Mouse (Mus musculus) liver, embryonic 14.5 days (tissue): ENCODE measurements around the gene Kmt2a. TPM values are rescaled to one million over a fixed set of nuclear protein-coding genes. Genes with fewer than 3 reads are reported as not detected.

Experiments used
- ATAC-seq: fragments of 200-750 bp; cut with Nextera tagmentation; 2 replicates; pipeline ENCODE4 v1.8.0; 2017; ENCODE audit warnings: moderate number of reproducible peaks, mild to moderate bottlenecking, moderate library complexity; ENCODE audit not compliant: insufficient read depth
- DNase-seq, 3 experiments: peaks; one replicate each; pipeline ENCODE4 v3.0.0-alpha.2; 2012 to 2013; ENCODE audit warnings: low read depth in 3 of 3, low spot score in 3 of 3
- H3K27ac ChIP-seq: fragments of 300-500 bp; sonication (generic); 2 replicates; pipeline ENCODE4 v1.5.1; 2014; ENCODE audit warnings: moderate library complexity, mild to moderate bottlenecking, control low read depth, inconsistent platforms
- H3K27me3 ChIP-seq: fragments of 300-500 bp; sonication (generic); 2 replicates; pipeline ENCODE4 v1.6.1; 2014; ENCODE audit warnings: mild to moderate bottlenecking, low read length, moderate library complexity; ENCODE audit not compliant: control insufficient read depth, insufficient read depth
- H3K36me3 ChIP-seq: fragments of 300-500 bp; sonication (generic); replicated peaks from 2 replicates; pipeline ENCODE4 v1.6.1; 2014; ENCODE audit warnings: low read depth; ENCODE audit not compliant: control insufficient read depth, insufficient read depth
- H3K4me1 ChIP-seq, 2 experiments: fragments of 200-500 bp in 1 of 2; fragments of 300-500 bp in 1 of 2; sonication (generic) in 1 of 2; replicated peaks; 2 replicates each; pipeline ENCODE4 v1.6.1; 2012 to 2014; ENCODE audit warnings: antibody characterized with exemption in 1 of 2, inconsistent platforms in 1 of 2, low read length in 1 of 2; ENCODE audit not compliant: control insufficient read depth in 2 of 2, insufficient read depth in 2 of 2
- H3K4me2 ChIP-seq: fragments of 300-500 bp; sonication (generic); 2 replicates; pipeline ENCODE4 v1.6.1; 2014; ENCODE audit warnings: low read depth, mild to moderate bottlenecking, control low read depth, moderate library complexity
- H3K4me3 ChIP-seq, 2 experiments: fragments of 200-500 bp in 1 of 2; fragments of 300-500 bp in 1 of 2; sonication (generic) in 1 of 2; 2 replicates each; pipeline ENCODE4 v1.5.1; 2012 to 2014; ENCODE audit warnings: low read depth in 2 of 2, low read length in 2 of 2, mild to moderate bottlenecking in 2 of 2, control low read depth in 1 of 2, inconsistent platforms in 1 of 2, moderate library complexity in 1 of 2; ENCODE audit not compliant: insufficient read depth in 1 of 2
- H3K9ac ChIP-seq: fragments of 300-500 bp; sonication (generic); replicated peaks from 2 replicates; pipeline ENCODE4 v1.6.1; 2014; ENCODE audit warnings: mild to moderate bottlenecking, control low read depth, moderate library complexity
- H3K9me3 ChIP-seq: fragments of 300-500 bp; sonication (generic); 2 replicates; pipeline ENCODE4 v1.6.1; 2016; ENCODE audit warnings: low read length, mixed read lengths; ENCODE audit not compliant: control insufficient read depth
- CTCF ChIP-seq: IDR thresholded peaks from 2 replicates; pipeline ENCODE4 v1.5.1; 2016; ENCODE audit warnings: antibody characterized with exemption, low read depth, control low read depth
- EP300 ChIP-seq: IDR thresholded peaks from 2 replicates; pipeline ENCODE4 v1.6.1; 2016; ENCODE audit warnings: antibody characterized with exemption, low read depth
- WGBS: fragments of 180-500 bp; shearing (Covaris S2); extraction: QIAGEN DNeasy Blood & Tissue Kit; methylation state at CpG from one replicate; pipeline ENCODE4 v1.1.7; 2014; ENCODE audit not compliant: insufficient replicate concordance; 5-methylcytosine and 5-hydroxymethylcytosine counted together
- polyA plus RNA-seq, 2 experiments: library from polyadenylated mRNA; depleted of rRNA in 1 of 2; stranded (reverse) in 1 of 2; unstranded in 1 of 2; fragments of >200 nt; fragmentation: Nextera tagmentation in 1 of 2; extraction: Ambion mirVana in 1 of 2; gene quantifications; 2 replicates each; pipeline versions ENCODE4 v1.2.1 to v1.2.3; 2012 to 2014

Kmt2a gene
- polyA plus RNA-seq, 2 experiments: 2.3 to 3.0 TPM

DNA sequence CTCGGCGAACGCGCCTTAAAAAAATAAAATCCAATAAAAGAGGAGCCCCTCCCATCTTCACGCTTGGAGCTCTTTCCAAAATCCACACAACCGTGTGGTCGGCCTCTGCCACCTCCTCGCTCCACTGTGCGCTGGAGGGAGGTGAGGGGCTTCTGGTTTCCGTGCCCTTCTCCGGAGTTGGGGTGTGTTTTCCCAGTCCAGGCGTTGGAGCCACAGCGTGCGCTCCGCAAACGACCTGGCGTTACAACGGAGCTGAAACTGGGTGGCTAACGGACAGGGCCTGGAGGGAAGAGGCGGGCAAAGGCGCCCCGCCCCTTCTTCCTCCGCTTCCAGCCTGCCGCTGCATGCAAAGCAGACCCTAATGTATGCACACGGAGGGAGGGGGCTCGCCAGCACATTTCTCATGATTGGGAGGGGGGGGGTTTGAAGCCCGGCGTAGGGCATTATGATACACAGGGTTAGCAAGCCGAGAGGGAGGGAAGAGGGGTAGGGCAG lies 892 bp upstream of the Kmt2a start:
- peak overlapping the region; percentile 68 for H3K27ac ChIP-seq
- peaks cover 11 to 21% of the 10 kb centered on the region in 2 experiments for H3K4me1 ChIP-seq
- no peaks in the 10 kb centered on the region for H3K36me3 ChIP-seq
- H3K27me3 ChIP-seq: no peaks in the 10 kb centered on the region; the same call in 1 of the 2 replicates
- TF ChIP-seq CTCF: no peak
- TF ChIP-seq EP300: no peak
- WGBS: under 1% methylated on average over 29 of the region's 29 CpGs
- H3K4me3 ChIP-seq: peak overlapping the region; percentile 83 to 84
- H3K4me2 ChIP-seq: peak overlapping the region; percentile 99
- ATAC-seq: peak; percentile 47
- H3K9ac ChIP-seq: peak overlapping the region; percentile 77
- peak; percentile 55 to 60 (median 56) for DNase-seq
- no peaks in the 10 kb centered on the region for H3K9me3 ChIP-seq

DNA sequence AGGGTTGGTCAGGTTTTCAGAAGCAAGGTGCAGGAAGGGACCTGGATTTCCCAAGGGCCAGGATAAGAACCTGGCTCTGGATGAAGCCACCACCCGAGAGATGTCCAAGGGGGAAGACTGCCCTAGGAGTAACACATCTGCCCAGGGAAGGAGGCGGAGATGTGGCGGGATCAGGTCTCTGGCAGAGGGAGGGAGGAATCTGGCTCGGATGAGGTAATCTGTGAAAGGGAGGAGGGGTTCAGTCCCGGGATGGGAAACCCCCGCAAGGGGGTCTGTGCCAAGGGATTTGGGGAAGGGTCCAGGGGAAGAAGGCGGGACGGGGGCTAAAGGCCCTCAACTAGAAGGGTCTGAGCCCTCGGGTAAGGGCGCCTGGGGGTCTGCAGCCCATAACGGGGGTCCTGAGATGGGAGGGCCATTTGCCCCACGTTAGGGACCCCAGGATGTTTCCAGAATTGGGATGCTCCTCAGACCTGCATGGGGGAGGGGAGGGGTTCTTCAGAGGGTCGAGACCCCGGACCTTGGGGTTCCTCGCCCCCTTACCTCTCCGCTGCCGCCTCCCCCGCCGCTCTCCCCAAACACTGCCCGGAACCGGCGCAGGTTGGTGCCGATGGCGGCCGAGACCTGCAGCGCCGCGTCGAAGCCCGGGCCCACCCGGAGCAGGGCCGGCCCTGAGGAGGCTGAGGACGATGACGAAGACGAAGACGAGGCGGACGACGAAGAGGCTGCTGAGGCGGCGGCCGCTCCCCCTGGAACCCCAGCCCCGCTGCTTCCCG lies 601 bp downstream of the Kmt2a start:
- H3K4me3 ChIP-seq: peak overlapping the region; percentile 83 to 91
- peak overlapping the region; percentile 99 for H3K4me2 ChIP-seq
- no peaks in the 10 kb centered on the region; the same call in 1 of the 2 replicates for H3K27me3 ChIP-seq
- peak overlapping the region; percentile 86 for H3K9ac ChIP-seq
- peak overlapping the region; percentile 64 for H3K27ac ChIP-seq
- whole genome bisulfite sequencing: under 1% methylated on average over 43 of the region's 44 CpGs
- peaks cover 11 to 21% of the 10 kb centered on the region in 2 experiments for H3K4me1 ChIP-seq
- ATAC-seq: peak; percentile 36
- TF ChIP-seq EP300 (no peak), CTCF (no peak)
- no peak for DNase-seq
- no peaks in the 10 kb centered on the region for H3K36me3 ChIP-seq
- H3K9me3 ChIP-seq: no peaks in the 10 kb centered on the region

DNA sequence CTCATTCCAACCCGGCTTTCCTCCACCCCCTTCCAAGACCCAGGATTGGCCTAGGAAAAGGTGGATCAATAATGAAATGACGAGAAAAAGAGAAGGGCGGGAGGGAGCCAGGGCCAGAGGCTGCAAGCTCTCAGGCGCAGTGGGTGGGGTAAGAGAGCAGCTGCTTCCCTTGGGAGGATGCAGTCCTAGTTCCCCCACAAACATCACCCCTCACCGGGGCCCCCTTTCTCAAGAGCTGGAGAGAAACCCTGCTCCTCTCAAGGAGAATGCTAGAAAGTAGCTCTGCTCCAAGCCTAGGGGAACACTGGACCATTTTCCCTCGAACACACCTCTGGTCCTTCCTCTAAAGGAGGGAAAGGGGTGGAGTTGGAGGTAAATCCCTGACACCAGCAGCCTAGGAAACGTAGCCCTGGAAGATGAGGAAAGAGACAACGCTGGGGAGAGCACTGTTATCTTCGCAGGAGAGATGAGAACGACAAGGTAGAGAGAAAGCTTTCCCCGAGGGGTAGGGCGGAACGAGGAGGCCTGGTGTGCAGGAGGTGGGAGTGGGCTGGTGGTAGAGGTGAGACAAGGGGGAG lies 1.3 kb downstream of the Kmt2a start:
- WGBS: 1% methylated on average over 13 of the region's 13 CpGs
- DNase-seq: no peak

DNA sequence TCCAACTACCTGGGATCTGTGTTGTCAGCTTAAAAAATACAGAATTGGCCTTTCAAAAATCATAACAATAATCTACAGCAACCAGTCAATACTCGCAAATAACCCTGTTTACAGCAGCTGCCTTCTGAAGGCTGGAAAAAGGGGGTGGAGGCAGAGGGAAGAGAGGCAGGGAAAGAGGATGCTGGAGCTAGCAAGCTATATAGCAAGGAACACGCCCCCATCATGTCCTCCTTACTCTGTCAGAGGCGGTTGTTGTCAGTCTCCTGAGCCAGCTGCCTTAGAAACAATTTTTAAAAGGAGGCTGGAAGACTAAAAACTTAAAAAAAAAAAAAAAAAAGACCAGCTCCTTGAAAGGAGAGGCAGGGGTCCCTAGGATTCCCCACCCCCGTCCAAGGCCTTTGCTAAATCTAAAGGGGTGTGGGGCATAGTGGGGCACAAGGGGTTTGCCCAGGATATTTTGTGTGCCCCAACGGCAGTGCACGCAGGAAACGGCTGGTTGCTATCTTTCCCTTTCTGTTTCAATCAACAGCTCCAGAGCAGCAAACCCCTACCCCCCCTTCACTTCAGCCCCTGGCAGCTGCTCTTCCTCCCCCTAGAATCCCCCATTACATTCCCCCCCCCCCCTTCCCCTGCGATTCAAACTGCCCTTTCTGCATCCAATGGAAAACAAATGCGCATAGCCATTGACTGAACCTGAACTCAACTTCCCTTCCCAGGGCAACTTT lies 2.2 kb downstream of the Kmt2a start:
- WGBS: 10% methylated on average over 9 of the region's 9 CpGs
- Histone ChIP-seq H3K4me2 (peak overlapping the region; percentile 99), H3K4me3 (peak overlapping the region; percentile 83 to 91), H3K27ac (no peak overlapping the region), H3K4me1 (peaks cover 11 to 21% of the 10 kb centered on the region in 2 experiments), H3K9me3 (no peaks in the 10 kb centered on the region), H3K36me3 (no peaks in the 10 kb centered on the region), H3K9ac (peak overlapping the region; percentile 20), H3K27me3 (no peaks in the 10 kb centered on the region; the same call in 1 of the 2 replicates)
- no peak for DNase-seq
- TF ChIP-seq CTCF (no peak), EP300 (no peak)
- no peak for ATAC-seq

More for the DNA sequence above, 1.3 kb downstream of the Kmt2a start:
- peak overlapping the region; percentile 86 for H3K9ac ChIP-seq
- no peaks in the 10 kb centered on the region for H3K36me3 ChIP-seq
- H3K4me2 ChIP-seq: peak overlapping the region; percentile 99
- H3K4me3 ChIP-seq: peak overlapping the region; percentile 83 to 91
- H3K9me3 ChIP-seq: no peaks in the 10 kb centered on the region
- H3K4me1 ChIP-seq: peaks cover 11 to 21% of the 10 kb centered on the region in 2 experiments
- TF ChIP-seq CTCF (no peak), EP300 (no peak)
- ATAC-seq: no peak
- no peak overlapping the region for H3K27ac ChIP-seq
- no peaks in the 10 kb centered on the region; the same call in 1 of the 2 replicates for H3K27me3 ChIP-seq
